Mouse (Mus musculus) embryonic facial prominence, embryonic 11.5 days (tissue): ENCODE measurements around the gene St6galnac5. TPM values are rescaled to one million over a fixed set of nuclear protein-coding genes. Genes with fewer than 3 reads are reported as not detected.

Experiments used
- ATAC-seq: fragments of 200-750 bp; cut with Nextera tagmentation; replicated peaks from 2 replicates; pipeline ENCODE4 v1.8.0; 2017; ENCODE audit warnings: low read depth; ENCODE audit not compliant: insufficient number of reproducible peaks, low FRiP score, low TSS enrichment
- DNase-seq: peaks from one replicate; pipeline ENCODE4 v3.0.0-alpha.2; 2015; ENCODE audit warnings: low spot score
- H3K27ac ChIP-seq: fragments of 300-500 bp; sonication (generic); replicated peaks from 2 replicates; pipeline ENCODE4 v1.5.1; 2014; ENCODE audit warnings: mild to moderate bottlenecking, low read depth, low read length, control low read depth
- H3K27me3 ChIP-seq: fragments of 300-500 bp; sonication (generic); 2 replicates; pipeline ENCODE4 v1.6.1; 2014; ENCODE audit warnings: mild to moderate bottlenecking, low read length, moderate library complexity, mixed read lengths; ENCODE audit not compliant: control insufficient read depth, insufficient read depth
- H3K36me3 ChIP-seq: fragments of 300-500 bp; sonication (generic); replicated peaks from 2 replicates; pipeline ENCODE4 v1.6.1; 2014; ENCODE audit warnings: low read depth, mild to moderate bottlenecking, low read length, moderate library complexity, mixed read lengths; ENCODE audit not compliant: control insufficient read depth, insufficient read depth
- H3K4me1 ChIP-seq: fragments of 300-500 bp; sonication (generic); 2 replicates; pipeline ENCODE4 v1.6.1; 2014; ENCODE audit warnings: low read length, mixed read lengths; ENCODE audit not compliant: control insufficient read depth, insufficient read depth
- H3K4me2 ChIP-seq: fragments of 300-500 bp; sonication (generic); 2 replicates; pipeline ENCODE4 v1.6.1; 2014; ENCODE audit warnings: low read depth, mild to moderate bottlenecking, control low read depth, low read length, moderate library complexity
- H3K4me3 ChIP-seq: fragments of 300-500 bp; sonication (generic); 2 replicates; pipeline ENCODE4 v1.5.1; 2014; ENCODE audit warnings: low read depth, low read length, control low read depth
- H3K9ac ChIP-seq: fragments of 300-500 bp; sonication (generic); replicated peaks from 2 replicates; pipeline ENCODE4 v1.6.1; 2014; ENCODE audit warnings: mild to moderate bottlenecking, control low read depth, low read length
- H3K9me3 ChIP-seq: fragments of 300-500 bp; sonication (generic); replicated peaks from 2 replicates; pipeline ENCODE4 v1.6.1; 2016; ENCODE audit warnings: mild to moderate bottlenecking, low read length, inconsistent platforms, mixed read lengths; ENCODE audit not compliant: control insufficient read depth
- WGBS: fragments of 180-500 bp; shearing (Covaris S2); extraction: QIAGEN DNeasy Blood & Tissue Kit; methylation state at CpG from one replicate; pipeline ENCODE4 v1.1.7; 2014; 5-methylcytosine and 5-hydroxymethylcytosine counted together
- polyA plus RNA-seq: library from polyadenylated mRNA; unstranded; fragments of >200 nt; fragmentation: Nextera tagmentation; extraction: Ambion mirVana; gene quantifications from 2 replicates; pipeline ENCODE4 v1.2.1, GENCODE M21; 2014

St6galnac5 gene
- polyA plus RNA-seq, 1 experiment from 2014 or later, result 1.3 TPM

DNA sequence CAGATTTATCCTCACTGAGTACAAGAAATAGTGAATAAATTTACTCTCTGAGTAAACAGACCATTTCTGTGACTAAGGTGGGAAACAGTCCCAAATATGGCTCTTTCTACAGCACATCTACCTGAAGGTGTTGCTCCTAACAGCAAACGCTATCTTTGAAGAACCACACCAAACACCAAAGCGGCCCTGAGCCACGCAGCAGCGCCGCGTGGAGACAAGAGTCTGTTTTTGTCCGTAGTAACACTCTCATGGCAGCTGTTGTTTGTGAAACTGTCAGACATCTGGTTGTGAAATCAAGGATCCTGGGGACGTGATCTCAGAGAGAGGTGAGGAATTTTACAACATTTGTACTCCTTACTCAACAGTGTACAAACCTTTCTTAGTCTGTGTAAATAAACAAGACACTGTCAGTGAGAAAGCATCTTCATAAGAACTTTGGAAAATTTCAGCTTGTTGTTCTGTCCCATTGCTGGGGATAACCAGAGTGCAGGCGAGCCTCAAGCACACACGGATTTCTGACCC is 20.1 kb downstream of the St6galnac5 start:
- ATAC-seq (no peak), DNase-seq (no peak)
- H3K27ac ChIP-seq, result no peak overlapping the region
- H3K9me3 ChIP-seq, result no peaks in the 10 kb centered on the region
- 81% methylated on average over 10 of the region's 10 CpGs for WGBS
- H3K4me1 ChIP-seq, result no peaks in the 10 kb centered on the region
- no peak overlapping the region for H3K4me3 ChIP-seq
- no peaks in the 10 kb centered on the region for H3K36me3 ChIP-seq
- no peaks in the 10 kb centered on the region for H3K27me3 ChIP-seq
- H3K4me2 ChIP-seq, result no peak overlapping the region
- H3K9ac ChIP-seq, result no peak overlapping the region

DNA sequence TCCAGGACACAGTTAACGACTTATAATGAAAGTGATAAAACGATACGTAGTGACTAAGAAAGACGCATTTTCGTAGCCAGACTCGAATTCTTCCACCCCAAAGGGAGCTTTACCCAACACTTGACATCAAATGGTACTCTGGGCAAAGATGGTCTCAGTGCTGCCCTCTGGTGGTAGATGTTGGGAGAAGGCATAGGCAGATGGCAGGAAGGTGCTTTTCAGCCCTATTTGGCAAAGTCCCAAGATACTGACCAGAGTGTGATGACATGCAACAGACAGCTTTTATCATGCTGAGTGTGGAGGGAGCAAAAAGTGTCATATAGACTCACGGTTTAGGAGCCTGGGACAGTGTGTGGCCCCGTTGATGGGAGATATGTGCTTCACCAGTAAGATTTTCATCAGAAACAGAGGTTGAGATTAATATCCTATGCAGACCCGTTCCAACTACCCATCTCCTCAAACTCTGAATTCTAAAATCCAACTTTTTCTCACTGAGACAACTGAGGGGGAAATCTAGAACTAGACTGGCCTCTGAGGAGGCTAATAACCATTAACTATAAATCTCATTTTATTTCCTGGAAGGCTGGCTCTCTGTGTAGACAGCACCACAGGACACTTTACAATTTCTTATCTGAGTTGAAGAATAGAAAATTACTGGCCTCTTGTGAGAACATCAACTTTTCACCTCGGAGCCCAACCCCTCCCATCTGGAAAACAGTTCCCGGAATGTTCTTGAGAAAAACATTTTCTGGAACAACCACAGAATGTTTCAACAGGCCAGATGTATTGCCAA is 23.5 kb downstream of the St6galnac5 start:
- WGBS, result 72% methylated on average over 11 of the region's 11 CpGs

DNA sequence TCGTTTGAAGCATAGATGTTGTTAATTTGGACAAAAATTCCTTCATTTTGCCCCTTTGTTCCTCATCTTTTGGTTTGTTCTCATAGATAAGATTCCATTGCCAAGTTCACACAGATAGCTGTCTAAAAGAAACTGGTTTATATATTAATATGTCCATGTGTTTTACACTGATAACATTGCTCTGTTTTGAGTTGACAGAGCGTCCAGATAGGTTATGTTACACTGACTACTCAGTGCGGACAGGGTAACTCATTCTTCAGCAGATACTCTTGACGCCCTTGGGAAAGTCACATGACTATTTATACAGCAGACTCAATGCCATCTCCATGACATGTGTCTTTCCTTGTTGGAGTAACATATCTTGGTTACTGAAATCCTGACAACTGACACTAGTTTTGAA is 25.3 kb downstream of the St6galnac5 start:
- Histone ChIP-seq H3K9me3 (no peaks in the 10 kb centered on the region), H3K27ac (no peak overlapping the region), H3K9ac (no peak overlapping the region), H3K36me3 (no peaks in the 10 kb centered on the region), H3K4me2 (no peak overlapping the region), H3K27me3 (no peaks in the 10 kb centered on the region), H3K4me3 (no peak overlapping the region), H3K4me1 (no peaks in the 10 kb centered on the region)
- 86% methylated on average over 4 of the region's 4 CpGs for WGBS
- DNase-seq, result no peak
- ATAC-seq, result no peak

More for the DNA sequence above, 23.5 kb downstream of the St6galnac5 start:
- Histone ChIP-seq H3K9me3 (no peaks in the 10 kb centered on the region), H3K4me1 (no peaks in the 10 kb centered on the region), H3K27ac (no peak overlapping the region), H3K36me3 (no peaks in the 10 kb centered on the region), H3K4me3 (no peak overlapping the region), H3K27me3 (no peaks in the 10 kb centered on the region), H3K9ac (no peak overlapping the region), H3K4me2 (no peak overlapping the region)
- ATAC-seq, result no peak
- peak; percentile 71 for DNase-seq

DNA sequence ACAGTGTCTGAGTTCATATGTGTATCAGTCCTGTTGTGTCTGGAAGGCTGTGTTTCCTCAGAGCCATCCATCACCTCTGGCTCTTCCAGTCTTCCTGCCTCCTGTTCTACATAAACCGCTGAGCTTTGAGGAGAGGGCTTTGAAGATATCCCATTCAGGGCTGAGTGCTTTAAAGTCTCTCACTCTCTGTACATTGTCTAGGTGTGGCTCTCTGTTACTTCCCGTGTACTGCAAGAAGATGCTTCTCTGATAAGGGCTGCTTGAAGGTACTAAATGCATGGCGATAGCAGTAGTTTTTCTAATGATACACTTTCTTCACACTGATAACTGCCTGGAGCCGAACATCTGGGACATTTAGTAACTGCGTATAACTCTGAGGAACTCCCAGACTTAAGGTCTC is 26.0 kb downstream of the St6galnac5 start:
- Histone ChIP-seq H3K9ac (no peak overlapping the region), H3K36me3 (no peaks in the 10 kb centered on the region), H3K4me1 (no peaks in the 10 kb centered on the region), H3K27ac (no peak overlapping the region), H3K9me3 (no peaks in the 10 kb centered on the region), H3K4me3 (no peak overlapping the region), H3K27me3 (no peaks in the 10 kb centered on the region), H3K4me2 (no peak overlapping the region)
- no peak for ATAC-seq
- 79% methylated on average over 5 of the region's 5 CpGs for WGBS
- no peak for DNase-seq

DNA sequence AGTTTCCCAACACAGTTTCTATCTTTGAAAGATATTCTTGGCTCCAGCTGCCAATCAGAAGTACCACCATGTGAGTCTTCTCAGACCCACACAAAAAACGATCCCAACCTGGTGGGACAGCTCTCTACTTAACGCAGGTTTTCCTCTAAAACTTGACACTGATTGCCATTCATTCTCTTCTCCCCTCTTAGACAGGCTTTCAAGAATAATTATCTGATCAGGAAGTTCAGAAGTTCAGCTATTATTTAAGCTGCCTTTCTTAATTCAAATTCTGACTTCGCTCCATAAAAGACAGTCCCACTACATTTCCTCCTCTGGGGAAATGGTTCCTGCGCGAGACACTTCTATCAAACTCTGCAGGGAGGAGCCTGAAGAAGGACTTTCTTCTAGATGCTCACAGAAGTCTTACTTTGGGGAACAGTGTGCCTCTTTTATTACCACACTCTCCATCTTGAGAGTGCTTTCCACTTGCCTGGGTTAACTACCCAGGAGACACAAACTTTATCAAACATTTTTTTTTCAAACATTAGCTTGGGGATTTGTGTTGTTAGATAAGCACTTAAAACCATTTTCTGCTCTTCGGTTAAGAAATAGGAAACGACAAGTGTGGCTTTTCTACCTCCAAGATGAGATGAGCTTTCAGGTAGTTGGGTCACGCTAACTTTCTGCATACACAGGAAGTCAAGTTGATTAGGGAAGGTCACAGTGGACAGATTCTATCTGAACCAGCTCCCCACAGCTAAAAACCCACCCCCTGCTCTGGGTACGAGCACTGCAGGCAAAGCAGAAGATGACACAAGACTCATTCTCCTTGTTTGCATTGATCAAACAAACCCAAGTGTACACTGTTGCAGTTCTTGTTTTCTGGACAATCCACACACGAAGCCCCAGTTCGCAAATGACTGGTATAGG is 30.2 kb downstream of the St6galnac5 start:
- 63% methylated on average over 11 of the region's 11 CpGs for WGBS
- no peak overlapping the region for H3K27ac ChIP-seq
- no peaks in the 10 kb centered on the region for H3K27me3 ChIP-seq
- no peak overlapping the region for H3K9ac ChIP-seq
- H3K4me3 ChIP-seq, result no peak overlapping the region
- DNase-seq (no peak), ATAC-seq (no peak)
- no peaks in the 10 kb centered on the region for H3K9me3 ChIP-seq
- no peaks in the 10 kb centered on the region for H3K36me3 ChIP-seq
- no peaks in the 10 kb centered on the region for H3K4me1 ChIP-seq
- H3K4me2 ChIP-seq, result no peak overlapping the region

DNA sequence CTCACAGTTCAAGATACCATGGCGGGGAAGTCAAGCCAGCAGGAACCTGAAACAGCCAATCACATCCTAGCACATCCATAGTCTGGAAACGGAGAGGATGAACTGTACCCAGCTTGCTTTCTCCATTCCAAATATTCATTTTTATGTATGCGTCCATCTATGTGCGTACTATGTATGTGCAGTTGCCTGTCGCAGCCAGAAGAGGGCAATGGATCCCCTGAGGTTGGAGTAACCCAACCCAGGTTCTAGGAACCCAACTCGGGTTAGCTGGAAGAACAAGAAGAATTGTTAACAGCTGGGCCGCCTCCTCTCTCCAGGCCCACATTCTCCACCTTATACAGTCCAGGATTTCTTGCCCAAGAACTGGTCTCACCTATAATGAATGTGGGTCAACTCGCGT is 31.1 kb downstream of the St6galnac5 start:
- Histone ChIP-seq H3K4me2 (no peak overlapping the region), H3K27me3 (no peaks in the 10 kb centered on the region), H3K27ac (no peak overlapping the region), H3K9me3 (no peaks in the 10 kb centered on the region), H3K4me3 (no peak overlapping the region), H3K9ac (no peak overlapping the region), H3K36me3 (no peaks in the 10 kb centered on the region), H3K4me1 (no peaks in the 10 kb centered on the region)
- ATAC-seq (no peak), DNase-seq (no peak)
- 89% methylated on average over 9 of the region's 9 CpGs for WGBS

DNA sequence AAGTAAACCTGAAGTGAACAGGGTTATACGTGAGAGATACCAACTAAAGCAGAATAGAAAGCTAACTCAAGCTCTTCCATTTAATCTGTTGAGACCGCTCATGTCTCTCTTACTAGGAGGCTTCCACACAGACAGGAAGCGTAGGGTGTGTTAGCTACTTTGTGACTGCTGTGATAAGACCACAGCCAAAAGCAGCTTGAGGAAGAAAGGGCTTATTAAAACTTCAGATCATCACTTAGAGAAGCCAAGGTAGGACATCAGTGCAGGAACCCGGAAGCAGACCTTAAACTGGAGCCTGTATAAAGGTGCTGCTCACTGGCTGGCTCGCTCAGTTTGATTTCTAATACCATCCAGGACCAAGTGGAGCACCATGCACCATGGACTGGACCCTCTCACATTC is 31.7 kb downstream of the St6galnac5 start:
- H3K4me3 ChIP-seq, result no peak overlapping the region
- H3K9me3 ChIP-seq, result no peaks in the 10 kb centered on the region
- no peaks in the 10 kb centered on the region for H3K36me3 ChIP-seq
- H3K4me1 ChIP-seq, result no peaks in the 10 kb centered on the region
- WGBS, result 96% methylated on average over 5 of the region's 5 CpGs
- no peak overlapping the region for H3K4me2 ChIP-seq
- H3K27ac ChIP-seq, result no peak overlapping the region
- no peak overlapping the region for H3K9ac ChIP-seq
- no peaks in the 10 kb centered on the region for H3K27me3 ChIP-seq
- DNase-seq (no peak), ATAC-seq (no peak)
